Mouse (Mus musculus): Measurements from ENCODE around the gene Rab21. TPM values are rescaled to one million over a fixed set of nuclear protein-coding genes. Genes with fewer than 3 reads are reported as not detected.

Rab21 gene
- total and polyA plus RNA-seq, 3 experiments, result 29.9 to 80.1 (median 75.0) TPM

- H3K36me3 ChIP-seq (ENCODE audit: control insufficient read depth, insufficient read depth, low read length), result no peaks in the 10 kb centered on the region
- WGBS, result 74% methylated on average over 12 of the region's 12 CpGs
- intact Hi-C loops (cut with DNase I), result no loop called here
Measured at GRCm38 (mm10) chr10:115270612-115271390, 44.6 kb downstream of the Rab21 start.

DNA sequence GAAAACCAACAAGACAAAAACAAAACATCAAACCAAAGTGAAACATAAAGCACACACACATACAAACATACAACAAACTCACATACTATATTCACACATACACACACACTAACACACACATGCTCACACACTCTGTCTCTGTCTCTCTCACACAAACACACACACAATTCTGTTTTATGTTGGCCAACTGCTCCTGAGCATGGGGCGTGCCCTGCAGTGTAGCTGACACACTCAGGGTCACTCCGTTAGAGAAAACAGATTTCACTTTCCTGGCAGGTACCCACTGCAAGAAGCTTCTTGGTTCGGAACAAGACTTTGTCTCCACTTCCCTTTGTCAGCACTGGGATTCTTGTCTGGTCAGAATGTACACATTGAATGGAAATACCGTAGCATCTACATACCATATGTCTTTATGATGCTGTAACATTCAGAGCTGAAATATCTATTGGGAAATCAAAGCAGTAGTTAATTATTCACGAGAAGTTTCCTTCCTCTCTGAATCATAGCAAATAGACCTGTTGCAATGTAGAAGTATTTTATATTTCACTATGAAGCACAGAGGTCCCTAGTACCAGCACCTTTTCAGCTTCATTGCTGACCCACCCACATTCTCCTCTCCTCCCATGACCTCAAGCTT is 52.4 kb downstream of the Rab21 start:
- Histone ChIP-seq H3K27me3 (ENCODE audit: control insufficient read depth, insufficient read depth, low read length) (no peaks in the 10 kb centered on the region), H3K4me3 (no peak overlapping the region), H3K27ac (no peak overlapping the region), H3K36me3 (ENCODE audit: control insufficient read depth, insufficient read depth, low read length) (no peaks in the 10 kb centered on the region), H3K79me2 (replicated peaks; ENCODE audit: control insufficient read depth, insufficient read depth, low read length) (no peaks in the 10 kb centered on the region), H3K9ac (ENCODE audit: low read depth, low read length) (no peak overlapping the region), H3K4me1 (ENCODE audit: control insufficient read depth, insufficient read depth, low read length) (no peaks in the 10 kb centered on the region)
- intact Hi-C loops (cut with DNase I), result no loop called here
- WGBS, result 60% methylated on average over 5 of the region's 5 CpGs
- TF ChIP-seq CTCF (IDR thresholded peaks at IDR 0.05), result no peak
- no peak for TF ChIP-seq POLR2A (IDR thresholded peaks at IDR 0.05; ENCODE audit: insufficient read depth, low read depth, low read length)
- no peak for TF ChIP-seq EP300 (IDR thresholded peaks at IDR 0.05; ENCODE audit: insufficient read depth, low read depth, low read length)
- no peak for DNase-seq

More at GRCm38 (mm10) chr10:115270612-115271390, 44.6 kb downstream of the Rab21 start:
- no peak for DNase-seq
- no peak overlapping the region for H3K4me3 ChIP-seq
- no peaks in the 10 kb centered on the region for H3K4me1 ChIP-seq (ENCODE audit: control insufficient read depth, insufficient read depth, low read length)
- no peak overlapping the region for H3K9ac ChIP-seq (ENCODE audit: low read depth, low read length)
- no peak for TF ChIP-seq POLR2A (IDR thresholded peaks at IDR 0.05; ENCODE audit: insufficient read depth, low read depth, low read length)
- no peak for TF ChIP-seq EP300 (IDR thresholded peaks at IDR 0.05; ENCODE audit: insufficient read depth, low read depth, low read length)
- no peak for TF ChIP-seq CTCF (IDR thresholded peaks at IDR 0.05)
- H3K79me2 ChIP-seq (replicated peaks; ENCODE audit: control insufficient read depth, insufficient read depth, low read length), result no peaks in the 10 kb centered on the region
- no peaks in the 10 kb centered on the region for H3K27me3 ChIP-seq (ENCODE audit: control insufficient read depth, insufficient read depth, low read length)
- H3K27ac ChIP-seq, result no peak overlapping the region

GRCm38 (mm10) chr10:115262261-115262660 is 53.1 kb downstream of the Rab21 start:
- no peaks in the 10 kb centered on the region for H3K79me2 ChIP-seq (replicated peaks; ENCODE audit: control insufficient read depth, insufficient read depth, low read length)
- no peaks in the 10 kb centered on the region for H3K4me1 ChIP-seq (ENCODE audit: control insufficient read depth, insufficient read depth, low read length)
- WGBS, result 87% methylated on average over 2 of the region's 2 CpGs
- TF ChIP-seq EP300 (IDR thresholded peaks at IDR 0.05; ENCODE audit: insufficient read depth, low read depth, low read length) (no peak), POLR2A (IDR thresholded peaks at IDR 0.05; ENCODE audit: insufficient read depth, low read depth, low read length) (no peak), CTCF (IDR thresholded peaks at IDR 0.05) (no peak)
- no peak for DNase-seq
- H3K4me3 ChIP-seq, result no peak overlapping the region
- H3K27ac ChIP-seq, result no peak overlapping the region
- intact Hi-C loops (cut with DNase I), result no loop called here
- no peaks in the 10 kb centered on the region for H3K27me3 ChIP-seq (ENCODE audit: control insufficient read depth, insufficient read depth, low read length)
- no peak overlapping the region for H3K9ac ChIP-seq (ENCODE audit: low read depth, low read length)
- no peaks in the 10 kb centered on the region for H3K36me3 ChIP-seq (ENCODE audit: control insufficient read depth, insufficient read depth, low read length)

- Histone ChIP-seq H3K4me3 (no peak overlapping the region), H3K36me3 (ENCODE audit: control insufficient read depth, insufficient read depth, low read length) (no peaks in the 10 kb centered on the region), H3K27ac (no peak overlapping the region), H3K79me2 (replicated peaks; ENCODE audit: control insufficient read depth, insufficient read depth, low read length) (no peaks in the 10 kb centered on the region), H3K27me3 (ENCODE audit: control insufficient read depth, insufficient read depth, low read length) (no peaks in the 10 kb centered on the region), H3K4me1 (ENCODE audit: control insufficient read depth, insufficient read depth, low read length) (no peaks in the 10 kb centered on the region), H3K9ac (ENCODE audit: low read depth, low read length) (no peak overlapping the region)
- DNase-seq, result no peak
- 86% methylated on average over 3 of the region's 3 CpGs for WGBS
- intact Hi-C loops (cut with DNase I), result no loop called here
- TF ChIP-seq CTCF (IDR thresholded peaks at IDR 0.05), result no peak
- no peak for TF ChIP-seq EP300 (IDR thresholded peaks at IDR 0.05; ENCODE audit: insufficient read depth, low read depth, low read length)
- no peak for TF ChIP-seq POLR2A (IDR thresholded peaks at IDR 0.05; ENCODE audit: insufficient read depth, low read depth, low read length)
Measured at GRCm38 (mm10) chr10:115261428-115261827, 54.0 kb downstream of the Rab21 start.

GRCm38 (mm10) chr10:115256162-115256561 is 59.2 kb downstream of the Rab21 start:
- Histone ChIP-seq H3K27ac (no peak overlapping the region), H3K27me3 (ENCODE audit: control insufficient read depth, insufficient read depth, low read length) (no peaks in the 10 kb centered on the region), H3K9ac (ENCODE audit: low read depth, low read length) (no peak overlapping the region), H3K4me1 (ENCODE audit: control insufficient read depth, insufficient read depth, low read length) (no peaks in the 10 kb centered on the region; the same call in 1 of the 2 replicates), H3K79me2 (replicated peaks; ENCODE audit: control insufficient read depth, insufficient read depth, low read length) (no peaks in the 10 kb centered on the region; the same call in 1 of the 2 replicates), H3K36me3 (ENCODE audit: control insufficient read depth, insufficient read depth, low read length) (no peaks in the 10 kb centered on the region), H3K4me3 (no peak overlapping the region)
- WGBS, result 74% methylated on average over 5 of the region's 5 CpGs
- DNase-seq, result no peak
- TF ChIP-seq POLR2A (IDR thresholded peaks at IDR 0.05; ENCODE audit: insufficient read depth, low read depth, low read length) (no peak), CTCF (IDR thresholded peaks at IDR 0.05) (no peak), EP300 (IDR thresholded peaks at IDR 0.05; ENCODE audit: insufficient read depth, low read depth, low read length) (no peak)
- intact Hi-C loops (cut with DNase I), result no loop called here

DNA sequence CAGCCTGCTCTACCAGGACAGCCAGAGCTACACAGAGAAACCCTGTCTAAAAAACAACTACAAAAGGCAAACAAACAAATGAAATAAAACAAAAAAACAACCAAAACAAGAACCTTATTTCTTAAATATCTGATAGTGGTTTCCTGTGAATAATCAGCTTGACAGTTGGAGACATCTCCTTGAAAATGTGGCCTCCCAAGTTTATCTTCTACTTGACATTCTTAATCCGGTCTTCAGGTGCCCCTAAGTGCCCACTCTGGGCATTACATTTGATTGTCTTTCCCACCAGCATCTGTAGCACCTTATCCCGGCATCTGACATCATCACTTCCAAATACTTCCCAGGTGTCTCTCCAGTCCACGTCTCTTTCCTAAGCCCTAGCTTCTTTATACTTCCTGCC is 61.9 kb downstream of the Rab21 start:
- intact Hi-C loops (cut with DNase I), result loop anchor here (5.0 kb wide), 2 partner anchors 109 to 129 kb away; partner anchors contain the start of genes Thap2, Tmem19 and Zfc3h1
- no peak for DNase-seq
- Histone ChIP-seq H3K27me3 (ENCODE audit: control insufficient read depth, insufficient read depth, low read length) (no peaks in the 10 kb centered on the region), H3K36me3 (ENCODE audit: control insufficient read depth, insufficient read depth, low read length) (no peaks in the 10 kb centered on the region), H3K4me1 (ENCODE audit: control insufficient read depth, insufficient read depth, low read length) (peaks cover 3% of the 10 kb centered on the region; the same call in 1 of the 2 replicates), H3K27ac (no peak overlapping the region), H3K4me3 (no peak overlapping the region), H3K9ac (ENCODE audit: low read depth, low read length) (no peak overlapping the region), H3K79me2 (replicated peaks; ENCODE audit: control insufficient read depth, insufficient read depth, low read length) (peaks cover 2% of the 10 kb centered on the region; the same call in 1 of the 2 replicates)
- 62% methylated on average over 3 of the region's 3 CpGs for WGBS
- no peak for TF ChIP-seq EP300 (IDR thresholded peaks at IDR 0.05; ENCODE audit: insufficient read depth, low read depth, low read length)
